Mouse (Mus musculus) bone marrow macrophage, adult 2 months (primary cell): ENCODE data around the gene Sacm1l.

Source experiments
- CTCF ChIP-seq: IDR thresholded peaks from 2 replicates; pipeline ENCODE4 v1.5.1; 2012; ENCODE audit warnings: low read depth, mild to moderate bottlenecking, low read length, moderate library complexity
- POLR2A ChIP-seq: IDR thresholded peaks from 2 replicates; pipeline ENCODE4 v1.6.1; 2012; ENCODE audit warnings: mild to moderate bottlenecking, low read depth, low read length, borderline replicate concordance

DNA sequence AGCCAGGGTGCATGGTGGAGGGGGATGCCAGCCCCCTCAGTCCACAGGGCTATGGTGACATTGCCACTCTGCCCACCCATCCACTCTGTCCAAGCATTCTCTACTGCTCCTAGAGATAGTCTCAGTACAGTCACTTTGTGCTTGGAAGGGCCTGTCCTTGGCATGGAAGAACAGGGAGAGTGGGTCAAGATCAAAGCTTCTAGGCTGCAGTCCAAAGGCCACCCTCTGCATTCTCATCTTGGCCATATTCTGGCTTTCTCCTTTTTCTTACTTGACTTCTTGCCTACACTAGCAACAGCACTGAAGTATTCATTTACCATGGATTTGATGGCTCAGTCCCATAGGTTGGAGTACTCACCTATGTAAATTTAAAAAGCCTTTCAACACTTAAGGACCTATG, 108.7 kb downstream of the Sacm1l start:
- no peak for TF ChIP-seq CTCF
- no peak for TF ChIP-seq POLR2A
